Mouse (Mus musculus): ENCODE data around the gene Slc7a5. TPM values are rescaled to one million over a fixed set of nuclear protein-coding genes. Genes with fewer than 3 reads are reported as not detected.

The Slc7a5 gene
- total RNA-seq (2023), result 10 to 100 TPM; 20.1 to 20.2 TPM

DNA sequence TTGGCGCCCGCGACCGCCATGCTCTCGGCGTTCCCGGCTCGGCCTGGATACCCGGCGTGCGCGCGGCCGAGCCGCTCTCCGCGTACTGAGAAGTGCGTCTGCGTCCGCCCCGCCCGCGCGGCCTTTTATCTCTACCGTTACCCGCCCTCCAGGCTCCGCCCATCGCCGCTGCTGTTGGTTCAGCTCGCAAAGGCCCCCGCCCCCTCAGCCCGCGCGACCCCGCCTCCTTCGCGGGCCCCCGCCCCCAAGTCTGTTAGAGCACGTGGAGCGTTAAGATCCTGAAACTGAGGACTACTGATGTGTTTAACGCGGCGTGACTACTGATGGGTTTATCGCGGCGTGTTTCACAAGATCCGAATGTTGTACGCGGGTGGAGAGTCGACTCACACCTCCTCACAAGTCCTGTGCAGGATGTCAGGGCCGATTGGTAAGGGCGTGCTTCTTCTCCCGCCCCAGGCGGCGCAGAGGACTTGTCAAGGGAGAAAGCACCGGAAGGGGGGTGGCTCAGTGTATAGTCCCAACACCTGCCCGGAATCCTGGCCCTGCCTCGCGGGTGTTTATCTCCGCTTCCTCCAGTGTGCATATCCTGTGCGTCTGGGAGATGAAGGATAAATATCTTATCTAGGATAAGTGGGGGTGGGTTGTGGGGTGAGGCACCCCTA is at the start of gene Slc7a5:
TSS of gene Slc7a5 (minus strand) at position 108 of the 662 bp plus-strand sequence.

DNA sequence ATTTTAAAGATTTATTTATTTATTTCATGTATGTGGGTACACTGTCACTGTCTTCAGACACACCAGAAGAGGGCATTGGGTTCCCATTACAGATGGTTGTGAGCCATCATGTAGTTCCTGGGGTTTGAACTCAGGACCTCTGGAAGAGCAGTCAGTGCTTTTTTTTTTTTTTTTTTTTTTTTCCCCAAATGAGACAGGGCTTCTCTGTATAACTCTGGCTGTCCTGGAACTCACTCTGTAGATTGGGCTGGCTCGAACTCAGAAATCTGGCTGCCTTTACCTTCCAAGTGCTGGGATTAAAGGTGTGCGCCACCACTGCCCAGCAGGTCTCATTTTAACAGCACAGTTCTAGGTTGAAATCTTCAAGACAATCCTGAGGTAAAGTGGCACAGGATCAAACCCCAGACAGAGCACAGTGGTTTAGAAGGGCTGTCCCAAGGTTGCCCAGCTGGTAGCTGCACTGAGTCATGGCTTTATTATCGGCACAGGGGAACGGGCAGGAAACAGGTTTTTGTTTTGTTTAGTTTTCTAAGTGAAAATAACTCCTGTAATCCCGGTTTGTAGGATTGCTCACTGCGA is 41.8 kb upstream of the Slc7a5 start, which contains the start of gene Banp:
TSS of gene Banp (plus strand) at position 529 of the 579 bp plus-strand sequence.

DNA sequence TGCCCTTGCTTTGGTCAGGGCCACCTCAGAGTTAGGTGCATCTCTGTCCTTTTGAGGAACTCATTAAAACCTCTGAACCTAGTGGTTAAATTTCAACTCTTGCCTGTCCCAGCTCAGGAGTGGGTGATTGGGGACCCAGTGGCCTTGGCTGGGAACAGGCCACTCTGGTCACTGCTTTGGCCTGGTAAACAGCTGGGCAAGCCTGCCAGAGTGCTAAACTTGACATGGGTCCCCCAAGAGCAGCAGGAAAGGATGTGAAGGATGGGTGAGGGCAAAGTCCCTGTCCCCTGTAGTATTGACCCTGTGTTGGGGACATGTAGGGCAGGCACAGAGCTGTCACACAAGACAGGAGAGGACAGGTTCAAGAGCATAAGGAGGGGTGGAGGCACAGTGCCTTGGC is 37.3 kb upstream of the Slc7a5 start, which contains the start of gene Car5a:
TSS of gene Car5a (minus strand) at position 74 of the 400 bp plus-strand sequence.

Other genes starting within 250 kb of the Slc7a5 start
- gene Jph3, start 178.1 kb downstream of the Slc7a5 start, total RNA-seq (2023), result not detected
- gene Klhdc4, start 78.1 kb downstream of the Slc7a5 start, total RNA-seq (2023), result 10 to 100 TPM; 52.0 to 57.7 TPM
- not detected for gene Car5a, start 37.2 kb upstream of the Slc7a5 start, total RNA-seq (2023)
- gene Banp, start 42.1 kb upstream of the Slc7a5 start, total RNA-seq (2023), result 10 to 100 TPM; 25.4 to 26.4 TPM

Measured in neutrophil, adult 59 days (primary cell).